Mouse (Mus musculus) liver, embryonic 16.5 days (tissue): ENCODE results near the gene Dhx37. TPM values are rescaled to one million over a fixed set of nuclear protein-coding genes. Genes with fewer than 3 reads are reported as not detected.

Experiments used
- ATAC-seq: fragments of 200-750 bp; cut with Nextera tagmentation; 2 replicates; pipeline ENCODE4 v1.8.0; 2017; ENCODE audit warnings: low read depth, mild to moderate bottlenecking, moderate number of reproducible peaks, moderate library complexity
- H3K27ac ChIP-seq: fragments of 300-500 bp; sonication (generic); 2 replicates; pipeline ENCODE4 v1.5.1; 2014; ENCODE audit warnings: mild to moderate bottlenecking, low read length
- H3K27me3 ChIP-seq: fragments of 300-500 bp; sonication (generic); 2 replicates; pipeline ENCODE4 v1.6.1; 2014; ENCODE audit warnings: low read depth, low read length, mixed read lengths; ENCODE audit not compliant: control insufficient read depth, insufficient read depth
- H3K36me3 ChIP-seq: fragments of 300-500 bp; sonication (generic); 2 replicates; pipeline ENCODE4 v1.6.1; 2014; ENCODE audit warnings: mild to moderate bottlenecking; ENCODE audit not compliant: control insufficient read depth, insufficient read depth
- H3K4me1 ChIP-seq: fragments of 300-500 bp; sonication (generic); 2 replicates; pipeline ENCODE4 v1.6.1; 2014; ENCODE audit warnings: low read depth, low read length, mixed read lengths; ENCODE audit not compliant: control insufficient read depth
- H3K4me2 ChIP-seq: fragments of 300-500 bp; sonication (generic); 2 replicates; pipeline ENCODE4 v1.6.1; 2014; ENCODE audit warnings: low read depth, low read length, mixed read lengths
- H3K4me3 ChIP-seq: fragments of 300-500 bp; sonication (generic); 2 replicates; pipeline ENCODE4 v1.5.1; 2014; ENCODE audit warnings: low read depth, mild to moderate bottlenecking, low read length
- H3K9ac ChIP-seq: fragments of 300-500 bp; sonication (generic); 2 replicates; pipeline ENCODE4 v1.6.1; 2014; ENCODE audit warnings: low read depth, low read length
- H3K9me3 ChIP-seq: fragments of 300-500 bp; sonication (generic); replicated peaks from 2 replicates; pipeline ENCODE4 v1.6.1; 2016; ENCODE audit warnings: low read length; ENCODE audit not compliant: control insufficient read depth
- WGBS: fragments of 180-500 bp; shearing (Covaris S2); extraction: QIAGEN DNeasy Blood & Tissue Kit; methylation state at CpG from one replicate; pipeline ENCODE4 v1.1.7; 2014; ENCODE audit not compliant: insufficient replicate concordance; 5-methylcytosine and 5-hydroxymethylcytosine counted together
- polyA plus RNA-seq: library from polyadenylated mRNA; unstranded; fragments of >200 nt; fragmentation: Nextera tagmentation; extraction: Ambion mirVana; gene quantifications from 2 replicates; pipeline ENCODE4 v1.2.1, GENCODE M21; 2015

Gene Dhx37
- polyA plus RNA-seq, 1 experiment from 2014 or later: 4.2 TPM

- H3K27ac ChIP-seq: peak within 1 kb of the TSS; percentile 96
- peaks cover 21% of the 10 kb centered on the region for H3K4me1 ChIP-seq
- H3K9ac ChIP-seq: peak within 1 kb of the TSS; percentile 88
- ATAC-seq: peak; percentile 93
- H3K36me3 ChIP-seq: no peaks in the 10 kb centered on the region
- H3K27me3 ChIP-seq: no peaks in the 10 kb centered on the region
- H3K9me3 ChIP-seq: no peaks in the 10 kb centered on the region
- under 1% methylated on average over 60 of the region's 60 CpGs for WGBS
- peak within 1 kb of the TSS; percentile 82 for H3K4me3 ChIP-seq
- H3K4me2 ChIP-seq: peak within 1 kb of the TSS; percentile 98
Measured at GRCm38 (mm10) chr5:125475601-125476285, 41.8 kb upstream of the Dhx37 start, which contains the start of gene Aacs. Gene Aacs (plus strand): TSS chr5:125475814.

- no peaks in the 10 kb centered on the region for H3K36me3 ChIP-seq
Measured at GRCm38 (mm10) chr5:125475030-125475429, 41.1 kb upstream of the Dhx37 start.

GRCm38 (mm10) chr5:125472796-125473475, 39.0 kb upstream of the Dhx37 start:
- no peak for ATAC-seq
- Histone ChIP-seq H3K9me3 (no peaks in the 10 kb centered on the region), H3K4me3 (no peak overlapping the region), H3K4me2 (no peak overlapping the region), H3K27ac (no peak overlapping the region), H3K36me3 (no peaks in the 10 kb centered on the region), H3K4me1 (peaks cover 26% of the 10 kb centered on the region), H3K9ac (no peak overlapping the region), H3K27me3 (no peaks in the 10 kb centered on the region)
- WGBS: 66% methylated on average over 9 of the region's 9 CpGs

More at GRCm38 (mm10) chr5:125475030-125475429, 41.1 kb upstream of the Dhx37 start:
- no peaks in the 10 kb centered on the region for H3K27me3 ChIP-seq
- H3K4me1 ChIP-seq: peaks cover 24% of the 10 kb centered on the region
- no peaks in the 10 kb centered on the region for H3K9me3 ChIP-seq
- peak overlapping the region; percentile 96 for H3K27ac ChIP-seq
- 49% methylated on average over 12 of the region's 12 CpGs for WGBS
- H3K4me3 ChIP-seq: peak overlapping the region; percentile 82
- peak overlapping the region; percentile 98 for H3K4me2 ChIP-seq
- peak; percentile 9 for ATAC-seq
- peak overlapping the region; percentile 61 for H3K9ac ChIP-seq

GRCm38 (mm10) chr5:125470713-125471112, 36.8 kb upstream of the Dhx37 start:
- Histone ChIP-seq H3K4me3 (no peak overlapping the region), H3K9ac (no peak overlapping the region; the same call in 1 of the 2 replicates), H3K4me1 (peaks cover 19% of the 10 kb centered on the region), H3K27me3 (no peaks in the 10 kb centered on the region), H3K27ac (no peak overlapping the region), H3K9me3 (no peaks in the 10 kb centered on the region), H3K36me3 (no peaks in the 10 kb centered on the region), H3K4me2 (no peak overlapping the region)
- 87% methylated on average over 4 of the region's 4 CpGs for WGBS
- ATAC-seq: no peak

GRCm38 (mm10) chr5:125467261-125467660, 33.3 kb upstream of the Dhx37 start:
- WGBS: 80% methylated on average over 14 of the region's 14 CpGs
- Histone ChIP-seq H3K9ac (no peak overlapping the region), H3K9me3 (no peaks in the 10 kb centered on the region), H3K36me3 (no peaks in the 10 kb centered on the region), H3K27me3 (no peaks in the 10 kb centered on the region), H3K4me2 (no peak overlapping the region), H3K27ac (peak overlapping the region; percentile 44), H3K4me1 (peaks cover 16% of the 10 kb centered on the region), H3K4me3 (no peak overlapping the region)
- no peak for ATAC-seq

GRCm38 (mm10) chr5:125466483-125466882, 32.6 kb upstream of the Dhx37 start:
- H3K4me2 ChIP-seq: peak overlapping the region; percentile 49; the same call in 1 of the 2 replicates
- ATAC-seq: no peak
- peak overlapping the region; percentile 42; the same call in 1 of the 2 replicates for H3K4me3 ChIP-seq
- H3K27me3 ChIP-seq: no peaks in the 10 kb centered on the region
- peak overlapping the region; percentile 35; the same call in 1 of the 2 replicates for H3K27ac ChIP-seq
- peaks cover 21% of the 10 kb centered on the region for H3K4me1 ChIP-seq
- no peaks in the 10 kb centered on the region for H3K9me3 ChIP-seq
- WGBS: 79% methylated on average over 5 of the region's 5 CpGs
- H3K36me3 ChIP-seq: no peaks in the 10 kb centered on the region
- no peak overlapping the region for H3K9ac ChIP-seq

- no peaks in the 10 kb centered on the region for H3K27me3 ChIP-seq
- H3K4me2 ChIP-seq: peak overlapping the region; percentile 49
- no peaks in the 10 kb centered on the region for H3K9me3 ChIP-seq
- peak overlapping the region; percentile 35; the same call in 1 of the 2 replicates for H3K27ac ChIP-seq
- H3K9ac ChIP-seq: 0 out of 2 replicates have a peak overlapping the region, but pooled peaks have one; percentile 3
- peak; percentile 100 for ATAC-seq
- H3K4me1 ChIP-seq: peaks cover 21% of the 10 kb centered on the region
- under 1% methylated on average over 25 of the region's 25 CpGs for WGBS
- H3K36me3 ChIP-seq: no peaks in the 10 kb centered on the region
- H3K4me3 ChIP-seq: peak overlapping the region; percentile 42
Measured at GRCm38 (mm10) chr5:125465701-125466106, 31.8 kb upstream of the Dhx37 start.

GRCm38 (mm10) chr5:125465192-125465591, 31.3 kb upstream of the Dhx37 start:
- H3K9me3 ChIP-seq: no peaks in the 10 kb centered on the region
- H3K27me3 ChIP-seq: no peaks in the 10 kb centered on the region
- peak overlapping the region; percentile 42 for H3K4me3 ChIP-seq
- WGBS: 31% methylated on average over 7 of the region's 7 CpGs
- no peaks in the 10 kb centered on the region for H3K36me3 ChIP-seq
- H3K4me1 ChIP-seq: peaks cover 19% of the 10 kb centered on the region
- peak overlapping the region; percentile 49 for H3K4me2 ChIP-seq
- H3K27ac ChIP-seq: peak overlapping the region; percentile 61
- ATAC-seq: no peak
- peak overlapping the region; percentile 19; the same call in 1 of the 2 replicates for H3K9ac ChIP-seq
